Mouse (Mus musculus) embryonic stem cell, embryonic (primary cell): ENCODE results near the gene Itga2.

Experiments
- CTCF ChIA-PET, 4 experiments: fragments of 300-600 bp in 2 of 4; fragments of 350-600 bp in 2 of 4; sonication (Branson Sonifier 250); formaldehyde crosslinking; loops; one replicate each; lab custom pipeline; 2022; ENCODE audit warnings: inconsistent platforms in 2 of 4; lab: Charles Lee
- POLR2A ChIA-PET, 4 experiments: fragments of 300-600 bp in 2 of 4; fragments of 350-600 bp in 2 of 4; sonication (Branson Sonifier 250); formaldehyde crosslinking; loops; one replicate each; lab custom pipeline; 2022; ENCODE audit warnings: antibody characterized with exemption in 4 of 4, inconsistent platforms in 1 of 4; lab: Charles Lee

Itga2 gene

DNA sequence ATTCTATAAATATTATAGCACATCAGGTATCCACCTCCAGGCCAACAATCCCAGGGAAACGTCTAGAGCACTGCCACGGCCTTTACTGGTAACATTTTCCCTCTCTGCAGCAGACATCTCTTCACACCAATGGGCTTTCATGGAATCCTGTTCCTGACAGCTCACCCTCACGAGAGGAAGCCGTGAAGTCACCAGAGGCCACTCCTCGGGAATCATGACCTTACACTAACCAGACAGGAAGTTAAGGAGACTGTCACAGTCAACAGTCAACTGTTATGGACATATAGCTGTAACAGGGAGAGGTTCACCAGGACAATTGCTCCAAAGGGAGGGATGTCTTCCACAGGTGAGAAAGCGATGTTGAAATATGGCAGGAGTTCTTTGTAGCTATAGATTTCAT is 40.2 kb downstream of the Itga2 start:
- POLR2A ChIA-PET = interaction anchor here in 1 of 4 experiments (0.5 kb wide), 1 partner anchor 525 kb away, joined by 3 read pairs; no protein-coding TSS in a partner anchor
- CTCF ChIA-PET = no interaction called here

DNA sequence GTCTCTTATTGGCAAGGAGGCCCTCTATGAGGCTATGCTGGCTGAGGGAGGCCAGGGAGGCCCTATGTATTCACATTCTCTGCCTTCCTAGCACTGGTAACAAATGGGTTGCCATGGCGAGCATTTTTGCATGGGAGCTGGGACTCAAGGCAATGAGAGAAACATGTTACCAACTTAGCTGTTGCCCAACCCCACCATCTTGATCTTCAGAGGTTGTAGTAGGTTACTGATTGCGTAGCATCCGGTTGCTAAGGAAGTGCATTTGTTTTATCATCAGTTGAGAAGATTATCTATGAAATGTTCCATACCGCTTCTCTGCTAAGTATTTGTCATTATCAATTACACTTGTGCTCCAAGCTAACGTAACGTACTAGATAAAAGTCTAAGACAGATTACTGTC is 44.2 kb downstream of the Itga2 start:
- ChIA-PET POLR2A (no interaction called here), CTCF (no interaction called here)

DNA sequence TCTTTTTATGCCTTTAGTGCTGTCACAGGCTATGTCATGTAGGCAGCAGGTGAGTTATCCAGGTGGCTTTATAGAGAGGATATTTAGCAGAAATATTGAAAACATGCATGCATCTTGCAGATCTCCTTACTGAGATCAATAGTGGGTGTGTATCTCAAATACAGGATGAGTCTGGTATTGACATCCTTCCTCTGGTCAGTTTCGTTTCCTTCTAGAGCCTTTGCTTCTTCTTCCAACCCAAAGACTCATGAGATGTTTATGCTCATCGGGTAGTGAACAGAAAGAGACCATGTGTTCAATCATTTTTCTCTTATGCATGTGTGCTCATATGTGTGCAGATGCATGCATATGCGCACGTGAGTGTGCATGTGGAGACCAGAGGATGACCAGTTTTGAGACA is 44.6 kb downstream of the Itga2 start:
- POLR2A ChIA-PET = no interaction called here
- CTCF ChIA-PET = no interaction called here

DNA sequence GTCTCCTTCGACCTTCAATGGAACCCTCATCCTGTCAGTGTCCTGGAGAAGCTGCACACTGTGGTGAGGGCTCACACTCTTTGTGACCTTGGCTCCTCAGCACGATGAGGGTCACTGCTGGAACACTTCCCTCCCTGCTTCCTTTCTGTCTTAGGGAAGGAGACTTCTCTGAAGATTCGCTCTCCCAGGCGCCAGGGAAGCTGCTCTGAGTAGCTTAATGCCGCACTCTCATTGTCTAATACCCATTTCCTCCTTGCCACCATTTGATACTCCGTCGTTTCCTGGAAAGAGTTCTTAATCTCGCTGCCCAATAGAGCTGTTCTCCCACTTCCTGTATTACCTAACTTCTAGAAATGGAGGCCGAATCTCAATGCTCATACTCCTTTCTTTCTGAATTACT is 46.7 kb downstream of the Itga2 start:
- ChIA-PET POLR2A (interaction anchor here in 1 of 4 experiments (0.6 kb wide), 1 partner anchor 39 kb away, joined by 3 read pairs; no protein-coding TSS in a partner anchor), CTCF (no interaction called here)

DNA sequence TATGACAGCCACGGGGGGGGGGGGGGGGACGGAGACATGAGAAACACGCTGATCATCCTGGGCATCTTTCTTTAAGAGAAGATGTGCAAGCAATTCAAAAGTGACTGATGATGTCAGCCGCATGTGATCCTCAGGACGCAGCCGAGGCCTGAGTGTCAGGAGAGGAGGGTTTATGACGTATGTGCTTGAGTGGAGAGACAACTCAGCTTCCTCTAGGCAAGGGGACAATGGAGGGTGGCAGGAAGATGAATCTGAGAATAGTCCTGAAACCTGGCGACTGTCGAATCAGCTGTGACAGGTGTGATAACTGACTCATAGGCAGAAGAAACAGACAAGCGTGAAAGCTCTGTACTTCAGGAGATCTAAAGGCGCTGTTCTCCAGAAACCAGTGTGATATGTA is 53.2 kb downstream of the Itga2 start:
- CTCF ChIA-PET = no interaction called here
- POLR2A ChIA-PET = no interaction called here

DNA sequence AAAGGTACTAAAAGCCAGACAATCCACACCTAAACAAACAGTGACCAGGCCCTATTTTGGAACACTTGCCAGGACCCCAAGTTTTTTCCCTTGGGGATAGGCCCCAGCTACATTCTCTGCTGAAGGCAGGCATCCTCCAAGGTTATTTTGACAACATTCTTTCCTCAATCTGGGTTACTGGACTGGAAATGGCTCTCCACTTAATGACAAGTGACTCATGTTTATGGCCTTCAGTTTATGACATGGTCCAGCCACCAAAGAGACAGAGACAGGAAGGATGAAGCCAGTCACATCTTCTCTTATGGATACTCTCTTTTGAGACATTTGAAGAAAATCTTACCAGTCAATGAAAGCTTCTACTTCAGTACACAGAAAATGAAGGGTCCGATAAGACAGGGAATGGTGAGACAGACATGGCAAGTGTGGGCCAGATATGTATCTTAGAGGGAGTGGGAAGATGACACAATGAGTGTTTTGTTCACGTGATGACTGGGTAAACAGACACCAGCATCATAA is 55.8 kb downstream of the Itga2 start:
- ChIA-PET CTCF (no interaction called here), POLR2A (no interaction called here)

DNA sequence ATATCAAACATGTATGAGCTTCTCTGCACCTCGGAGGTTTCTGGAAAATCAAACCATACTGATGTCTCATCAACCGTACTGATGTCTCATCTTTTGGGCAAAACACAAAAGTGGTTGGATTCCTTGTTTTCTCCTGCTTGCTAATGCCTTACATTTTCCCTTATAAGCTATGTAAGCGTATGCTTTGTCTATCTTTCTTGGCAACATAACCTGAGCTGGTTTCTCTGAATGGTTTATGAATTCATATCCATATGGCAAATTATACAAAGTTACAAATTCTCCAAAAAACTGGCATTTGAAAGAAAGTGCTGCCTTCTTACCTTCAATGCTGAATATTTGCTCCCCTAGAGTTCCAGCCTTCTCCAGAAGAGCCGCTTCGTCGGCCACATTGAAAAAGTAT is 57.2 kb downstream of the Itga2 start:
- ChIA-PET CTCF (no interaction called here), POLR2A (no interaction called here)

DNA sequence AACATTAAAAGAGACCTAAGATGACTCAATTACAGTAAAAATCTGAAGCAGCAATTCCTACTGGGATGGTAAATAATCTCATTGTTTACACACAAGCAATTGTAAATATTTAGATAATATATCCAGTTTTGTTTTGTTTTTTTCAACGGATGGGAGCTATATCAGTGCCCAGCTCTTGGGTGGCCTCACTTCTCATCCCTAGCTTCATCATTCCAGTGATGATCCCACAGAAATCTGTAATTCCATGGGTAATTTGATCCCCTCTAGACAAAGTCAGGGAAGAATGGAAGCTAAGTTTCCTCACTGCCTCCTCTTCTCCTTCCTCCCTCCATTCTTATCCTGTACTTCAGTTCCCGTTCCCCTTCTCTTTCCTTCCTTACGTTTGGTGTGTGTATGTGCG is 74.4 kb downstream of the Itga2 start:
- POLR2A ChIA-PET = no interaction called here

DNA sequence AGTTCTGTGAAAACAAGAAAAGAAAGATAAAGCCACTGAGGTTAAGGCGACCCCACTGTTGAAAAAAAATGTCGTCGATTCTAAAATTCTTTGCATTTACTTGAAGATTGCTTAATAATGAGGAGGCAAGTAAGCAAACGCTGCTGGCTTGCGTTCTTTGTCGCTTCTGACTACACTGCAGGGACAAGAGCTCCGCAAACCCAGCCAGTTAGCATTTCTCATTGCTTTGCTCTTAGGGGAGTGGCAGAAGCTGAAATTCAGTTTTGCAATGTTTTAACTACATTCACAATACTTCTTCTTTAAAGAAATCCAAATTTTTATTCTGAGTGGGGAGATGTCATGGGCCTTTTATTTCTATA is 75.7 kb downstream of the Itga2 start:
- POLR2A ChIA-PET = no interaction called here
- CTCF ChIA-PET = no interaction called here

More for the DNA sequence above, 74.4 kb downstream of the Itga2 start:
- CTCF ChIA-PET = no interaction called here

DNA sequence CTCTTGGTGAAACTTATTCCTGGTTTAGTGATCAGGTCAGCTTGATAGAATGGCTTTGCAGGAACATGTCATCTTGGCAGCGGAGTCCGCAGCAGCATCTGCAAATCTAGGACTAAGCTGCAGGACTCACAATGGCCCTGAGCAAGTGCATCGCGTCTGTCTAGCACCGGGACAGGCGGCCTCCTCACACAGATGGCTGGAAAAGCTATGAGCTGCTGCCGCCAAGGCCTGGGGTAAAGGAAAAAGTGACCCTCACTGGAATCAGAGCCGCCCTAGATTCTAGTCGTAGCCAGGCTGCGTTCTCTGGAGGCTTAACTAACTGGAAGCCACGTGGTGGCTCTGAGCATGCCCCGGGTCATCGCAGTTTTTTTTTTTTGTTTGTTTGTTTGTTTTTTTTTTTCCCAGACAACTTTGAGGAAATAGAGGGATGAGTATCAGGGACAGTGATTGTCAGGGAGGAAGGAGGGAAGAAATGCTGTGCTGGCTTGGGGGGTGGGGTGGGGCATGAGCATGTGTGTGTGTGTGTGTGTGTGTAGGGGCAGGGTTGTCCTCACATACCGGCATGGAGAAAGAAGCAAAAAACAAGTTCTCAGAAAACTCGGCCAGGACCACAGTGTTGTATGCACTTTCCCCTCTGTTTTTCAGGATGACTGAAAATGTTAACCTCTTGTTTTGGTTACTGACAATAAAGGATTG is 76.2 kb downstream of the Itga2 start:
- CTCF ChIA-PET = no interaction called here
- POLR2A ChIA-PET = no interaction called here

DNA sequence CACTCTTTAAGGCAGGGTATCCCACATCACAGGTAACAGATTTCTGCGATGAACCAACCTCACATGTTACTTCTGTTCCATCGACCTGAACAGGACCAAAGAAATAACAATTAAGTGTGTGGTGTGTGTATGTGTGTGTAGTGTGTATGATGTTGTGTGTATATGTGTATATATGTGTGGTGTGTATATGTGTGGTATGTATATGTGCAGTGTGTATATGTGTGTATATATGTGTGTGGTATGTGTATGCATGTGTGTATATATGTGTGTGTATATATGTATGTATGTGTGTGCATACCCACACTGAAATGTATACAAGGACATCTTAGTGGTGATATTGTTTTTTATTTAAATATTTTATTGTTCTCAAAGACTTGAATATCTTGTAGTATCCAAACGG is 77.5 kb downstream of the Itga2 start:
- ChIA-PET POLR2A (no interaction called here), CTCF (no interaction called here)

DNA sequence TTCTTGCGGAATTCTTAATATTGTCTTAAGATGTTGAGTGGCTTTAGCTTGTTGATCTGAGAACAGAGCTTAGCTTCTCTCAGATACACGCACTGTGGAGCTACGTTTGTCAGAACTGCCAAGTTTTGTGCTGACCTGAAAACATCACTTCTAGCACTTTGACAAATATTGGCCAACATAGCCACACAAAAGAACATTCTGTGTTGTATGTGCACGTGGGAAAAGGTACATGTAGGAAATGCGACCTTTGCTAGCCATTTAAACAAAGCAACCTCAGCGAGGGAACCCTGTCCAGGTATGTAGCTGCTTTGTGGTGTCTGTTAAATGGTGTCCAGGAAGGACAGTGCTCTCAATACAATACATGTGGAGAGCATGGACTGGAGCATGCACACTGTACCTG is 77.9 kb downstream of the Itga2 start:
- ChIA-PET POLR2A (no interaction called here), CTCF (no interaction called here)

DNA sequence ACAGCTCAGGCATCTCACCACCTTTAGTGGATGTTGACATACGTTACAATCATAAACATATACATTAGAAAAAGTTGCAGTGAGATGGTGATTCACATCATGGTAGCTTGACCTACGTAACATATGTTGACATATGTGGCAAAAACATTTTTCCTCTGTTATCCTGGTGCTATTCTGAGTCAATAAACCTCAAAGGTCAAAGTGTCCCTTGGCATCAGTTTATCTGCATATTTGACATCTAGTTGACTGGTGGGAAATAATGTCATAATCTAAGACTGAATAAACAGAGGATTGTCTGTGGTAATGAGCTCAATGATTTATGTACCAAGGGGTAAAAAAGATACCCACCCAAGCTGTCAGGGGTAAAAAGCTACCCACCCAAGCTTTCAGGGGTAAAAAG is 78.7 kb downstream of the Itga2 start:
- CTCF ChIA-PET = no interaction called here
- POLR2A ChIA-PET = no interaction called here

DNA sequence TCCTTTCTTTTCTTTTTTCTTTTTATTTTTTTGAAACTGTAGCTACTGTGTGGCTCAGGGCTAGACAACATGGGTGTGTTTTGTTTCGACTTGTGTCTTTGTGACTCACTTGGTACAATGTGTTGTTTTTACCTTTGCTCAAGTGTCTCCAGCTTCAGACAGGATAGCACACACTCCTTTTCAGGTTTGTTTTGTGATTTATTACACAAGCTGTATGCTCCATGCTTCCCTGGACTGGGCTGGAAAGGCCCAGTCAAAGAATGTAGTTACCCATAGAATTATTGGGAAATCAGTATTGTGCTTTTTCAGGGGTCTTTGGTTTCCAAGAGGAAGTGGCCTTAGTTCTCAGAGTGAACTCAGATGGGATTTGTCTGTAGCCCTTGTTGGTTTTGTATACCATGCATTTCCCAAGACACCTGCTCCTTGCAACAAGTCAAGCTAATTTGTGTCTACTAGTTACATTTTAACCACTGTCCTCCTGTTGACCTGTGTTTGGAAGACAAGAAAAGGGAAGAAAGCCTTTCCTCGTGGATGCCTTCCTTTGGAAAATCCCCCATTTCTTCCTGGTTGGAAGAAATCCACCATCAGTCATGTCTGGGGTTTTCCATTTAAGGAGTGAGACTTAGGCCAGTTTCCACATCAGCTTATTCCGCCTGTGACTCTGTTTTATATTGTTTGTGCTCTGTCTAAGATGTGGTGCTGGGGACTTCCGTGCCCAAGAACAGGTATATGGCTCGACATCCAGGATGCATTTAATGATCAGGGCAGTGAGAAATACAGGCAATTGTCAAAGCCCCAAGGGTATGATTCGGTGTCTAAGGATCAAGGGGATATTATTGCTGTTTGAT is 79.4 kb downstream of the Itga2 start:
- POLR2A ChIA-PET = no interaction called here
- CTCF ChIA-PET = no interaction called here

DNA sequence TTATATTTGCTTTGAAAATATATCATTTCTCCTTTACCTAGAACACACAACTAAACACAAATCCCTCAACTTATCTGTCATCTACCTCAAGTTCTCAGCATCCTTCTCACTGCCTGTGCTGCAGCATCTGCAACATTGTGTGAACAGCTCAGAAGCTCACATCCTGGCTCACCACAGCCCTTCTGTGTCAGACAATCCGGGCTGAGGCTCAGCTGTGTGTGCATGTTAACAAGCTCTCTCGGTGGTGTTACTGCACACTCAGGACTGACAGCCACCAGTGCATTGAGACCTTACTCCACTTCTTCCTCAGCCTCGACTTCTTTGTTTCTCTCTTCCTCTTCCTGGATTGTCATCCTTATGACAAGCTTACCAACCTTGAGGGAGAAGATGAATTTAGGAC is 83.0 kb downstream of the Itga2 start:
- CTCF ChIA-PET = interaction anchor here in 1 of 4 experiments (0.5 kb wide), 1 partner anchor 87 kb away, joined by 3 read pairs; no protein-coding TSS in a partner anchor
- POLR2A ChIA-PET = no interaction called here

DNA sequence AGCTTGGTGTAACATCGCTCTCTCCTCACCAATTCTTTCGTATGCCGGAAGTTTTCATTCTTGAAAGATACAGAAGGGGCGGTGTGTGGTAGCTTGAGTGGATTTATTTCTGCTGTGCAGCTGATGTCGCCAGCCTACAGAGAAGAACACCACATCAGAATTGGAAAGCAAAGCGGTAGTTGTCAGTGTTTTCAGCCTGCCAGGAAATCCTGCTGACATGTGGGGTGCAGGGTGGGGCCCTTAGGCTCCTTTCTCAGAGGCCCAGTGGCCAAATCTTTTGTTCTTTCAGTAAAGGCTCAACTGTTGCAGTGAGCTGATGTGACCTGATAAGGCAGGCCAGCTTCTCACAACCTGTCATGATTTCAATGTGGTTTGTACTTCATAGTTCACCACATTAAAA is 86.1 kb downstream of the Itga2 start:
- ChIA-PET POLR2A (interaction anchor here in 1 of 4 experiments (0.5 kb wide), 1 partner anchor 649 kb away, joined by 3 read pairs; no protein-coding TSS in a partner anchor), CTCF (no interaction called here)

DNA sequence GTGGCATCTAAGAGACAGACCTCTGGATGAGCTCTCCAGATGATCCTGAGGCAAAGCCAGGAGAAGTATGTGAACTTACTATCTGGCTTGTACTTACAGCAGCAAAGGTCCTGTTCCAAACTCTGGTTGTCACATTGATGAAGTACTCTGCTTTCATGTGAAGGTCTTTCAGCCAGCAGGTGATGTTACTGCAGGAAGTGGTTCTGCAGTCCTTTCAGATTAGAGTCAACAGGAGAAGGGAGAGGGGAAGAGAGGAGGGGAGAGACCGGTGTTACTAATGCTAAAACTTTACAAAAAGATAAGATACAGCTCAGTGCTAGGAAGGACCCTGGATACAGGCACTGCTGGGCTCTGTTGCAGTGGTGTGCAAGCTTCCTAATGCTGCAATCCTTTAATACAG is 88.6 kb downstream of the Itga2 start:
- ChIA-PET POLR2A (no interaction called here), CTCF (no interaction called here)

DNA sequence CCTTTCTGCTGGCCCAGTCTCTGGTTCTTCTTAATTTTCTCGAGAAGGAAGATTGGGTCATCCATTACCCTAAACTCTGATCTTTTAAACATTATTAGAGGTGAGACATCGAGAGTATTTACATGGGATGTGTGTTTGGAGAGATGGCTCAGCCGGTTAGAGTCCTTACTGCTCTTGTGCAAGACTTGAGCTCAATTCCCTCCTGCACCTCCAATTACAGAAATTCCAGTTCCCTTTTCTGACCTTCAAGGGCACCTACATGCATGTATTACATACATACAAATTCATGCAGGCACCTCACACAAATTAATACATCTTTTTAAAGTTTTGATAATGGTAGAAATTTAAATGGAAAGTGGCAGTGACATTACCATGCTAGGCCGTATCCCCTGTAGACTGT is 91.4 kb downstream of the Itga2 start:
- ChIA-PET CTCF (no interaction called here), POLR2A (no interaction called here)

DNA sequence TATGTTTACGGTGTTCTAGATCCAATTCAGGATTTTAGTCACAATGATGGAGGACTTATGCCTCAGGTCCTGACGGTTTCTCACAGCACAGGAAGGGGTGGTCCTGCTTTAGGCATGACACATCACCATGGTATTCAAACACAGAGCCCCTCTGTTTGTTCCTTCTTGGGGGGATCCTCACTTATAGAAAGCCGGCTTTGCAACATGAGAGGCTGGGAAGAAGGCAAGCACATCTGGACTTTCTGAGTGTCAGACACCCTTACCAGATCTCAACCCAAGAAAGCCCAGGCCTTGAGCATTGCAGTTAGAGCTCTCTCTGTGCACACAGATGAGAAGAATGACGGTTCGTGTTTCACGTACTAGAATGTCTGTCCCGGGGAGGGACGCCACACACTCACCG is 92.8 kb downstream of the Itga2 start:
- POLR2A ChIA-PET = interaction anchor here in 1 of 4 experiments (1.0 kb wide), 1 partner anchor 94 kb away, joined by 3 read pairs; no protein-coding TSS in a partner anchor
- CTCF ChIA-PET = no interaction called here

DNA sequence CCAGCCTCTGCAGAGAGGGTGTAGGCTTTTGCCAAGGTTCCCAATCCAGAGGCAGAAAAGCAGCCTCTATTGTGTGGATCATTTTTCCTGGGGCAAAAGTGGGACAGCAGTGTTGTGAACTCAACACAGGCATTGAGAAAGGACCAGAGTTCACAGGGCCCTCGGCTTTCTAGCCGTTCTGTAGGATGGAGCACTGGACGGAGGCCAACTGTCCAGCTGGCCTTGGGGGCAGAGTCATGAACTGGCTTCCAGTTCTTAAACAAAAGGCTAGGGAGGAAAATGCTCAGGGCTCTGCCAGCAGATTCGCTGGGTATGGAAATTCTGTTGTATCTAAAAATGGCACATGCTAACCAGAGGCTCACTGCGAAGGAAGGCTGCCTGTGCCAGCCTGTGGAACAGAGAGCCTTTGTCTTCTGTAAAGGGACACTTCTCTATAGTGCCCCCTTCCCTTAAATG is 93.3 kb downstream of the Itga2 start:
- POLR2A ChIA-PET = interaction anchor here in 1 of 4 experiments (1.0 kb wide), 1 partner anchor 95 kb away, joined by 3 read pairs; no protein-coding TSS in a partner anchor
- CTCF ChIA-PET = no interaction called here
